Mouse (Mus musculus) kidney, adult 11 months (tissue): ENCODE results near the gene Prss53.
"Not testable (repeated sequence)": the region's sequence is repeated elsewhere in the genome, so short reads cannot be mapped to it uniquely, and the experiment has no call there.

Experiments
- DNase-seq: peaks from one replicate; pipeline ENCODE4 v3.0.0; 2022

Gene Prss53

GRCm38 (mm10) chr7:127912190-127912871 is 21.6 kb upstream of the Prss53 start, which contains the start of gene Kat8:
Gene Kat8 (plus strand): TSS chr7:127912516.
- DNase-seq: peak; percentile 90

GRCm38 (mm10) chr7:127908656-127909055 is 17.9 kb upstream of the Prss53 start:
- no peak for DNase-seq

GRCm38 (mm10) chr7:127907939-127908338 is 17.2 kb upstream of the Prss53 start:
- no peak for DNase-seq

- DNase-seq: peak; percentile 74
These were observed 13.4 kb upstream of the Prss53 start, which contains the start of gene Bckdk for GRCm38 (mm10) chr7:127903971-127904796. Gene Bckdk (plus strand): TSS chr7:127904082.

GRCm38 (mm10) chr7:127901772-127902171 is 11.0 kb upstream of the Prss53 start:
- no peak for DNase-seq

GRCm38 (mm10) chr7:127899997-127900396 is 9.2 kb upstream of the Prss53 start:
- no peak for DNase-seq

- DNase-seq: no peak
These were observed 7.6 kb upstream of the Prss53 start for GRCm38 (mm10) chr7:127898179-127898956.

- no peak for DNase-seq
These were observed 6.8 kb upstream of the Prss53 start for GRCm38 (mm10) chr7:127897542-127897941.

GRCm38 (mm10) chr7:127896384-127896783 is 5.6 kb upstream of the Prss53 start:
- DNase-seq: peak; percentile 55

- DNase-seq: not testable (repeated sequence)
These were observed 5.1 kb upstream of the Prss53 start for GRCm38 (mm10) chr7:127895891-127896290.

GRCm38 (mm10) chr7:127895442-127895841 is 4.7 kb upstream of the Prss53 start, which contains the start of the genes Gm21974 and Vkorc1:
Gene Gm21974 (minus strand): TSS chr7:127895454.
Gene Vkorc1 (minus strand): TSS chr7:127895617.
- DNase-seq: peak; percentile 99

- DNase-seq: no peak
These were observed 3.7 kb upstream of the Prss53 start for GRCm38 (mm10) chr7:127894480-127894879.

GRCm38 (mm10) chr7:127888821-127889220 is 1.9 kb downstream of the Prss53 start:
- DNase-seq: no peak

GRCm38 (mm10) chr7:127887781-127888180 is 3.0 kb downstream of the Prss53 start:
- DNase-seq: no peak

GRCm38 (mm10) chr7:127887191-127887590 is 3.6 kb downstream of the Prss53 start:
- DNase-seq: no peak

- no peak for DNase-seq
These were observed 4.2 kb downstream of the Prss53 start for GRCm38 (mm10) chr7:127886551-127886950.

- no peak for DNase-seq
These were observed 4.8 kb downstream of the Prss53 start for GRCm38 (mm10) chr7:127885951-127886350.

- no peak for DNase-seq
These were observed 10.3 kb downstream of the Prss53 start for GRCm38 (mm10) chr7:127880431-127880830.

- DNase-seq: no peak
These were observed 11.5 kb downstream of the Prss53 start for GRCm38 (mm10) chr7:127879301-127879700.

GRCm38 (mm10) chr7:127876467-127877348 is 14.1 kb downstream of the Prss53 start, which contains the start of gene Zfp668:
Gene Zfp668 (minus strand): TSS chr7:127876828.
- peak; percentile 89 for DNase-seq

GRCm38 (mm10) chr7:127876041-127876466 is 14.7 kb downstream of the Prss53 start, which contains the start of gene Zfp646:
Gene Zfp646 (plus strand): TSS chr7:127876221.
- peak; percentile 70 for DNase-seq

- DNase-seq: peak; percentile 87
These were observed 15.2 kb downstream of the Prss53 start for GRCm38 (mm10) chr7:127875627-127876001.
